Mouse (Mus musculus) liver, postnatal 0 days (tissue): ENCODE data around the gene Lrch3. TPM values are rescaled to one million over a fixed set of nuclear protein-coding genes. Genes with fewer than 3 reads are reported as not detected.

Experiments
- ATAC-seq: fragments of 200-750 bp; cut with Nextera tagmentation; 2 replicates; pipeline ENCODE4 v1.8.0; 2017; ENCODE audit warnings: mild to moderate bottlenecking, moderate library complexity
- DNase-seq: peaks from one replicate; pipeline ENCODE4 v3.0.0-alpha.2; 2016
- H3K27ac ChIP-seq: fragments of 300-500 bp; sonication (generic); 2 replicates; pipeline ENCODE4 v1.5.1; 2014; ENCODE audit warnings: antibody characterized with exemption, moderate library complexity, mild to moderate bottlenecking, low read depth
- H3K27me3 ChIP-seq: fragments of 300-500 bp; sonication (generic); 2 replicates; pipeline ENCODE4 v1.6.1; 2014; ENCODE audit warnings: low read length, control low read depth, mixed read lengths; ENCODE audit not compliant: insufficient read depth
- H3K36me3 ChIP-seq: fragments of 300-500 bp; sonication (generic); replicated peaks from 2 replicates; pipeline ENCODE4 v1.6.1; 2014; ENCODE audit warnings: mild to moderate bottlenecking, control low read depth, low read length, moderate library complexity, mixed read lengths; ENCODE audit not compliant: insufficient read depth
- H3K4me1 ChIP-seq: fragments of 300-500 bp; sonication (generic); 2 replicates; pipeline ENCODE4 v1.6.1; 2014; ENCODE audit warnings: antibody characterized with exemption, mild to moderate bottlenecking, control low read depth; ENCODE audit not compliant: insufficient read depth
- H3K4me2 ChIP-seq: fragments of 300-500 bp; sonication (generic); 2 replicates; pipeline ENCODE4 v1.6.1; 2014; ENCODE audit warnings: low read depth, mild to moderate bottlenecking, low read length, moderate library complexity, mixed read lengths
- H3K4me3 ChIP-seq: fragments of 300-500 bp; sonication (generic); 2 replicates; pipeline ENCODE4 v1.5.1; 2014; ENCODE audit warnings: low read depth, low read length
- H3K9ac ChIP-seq: fragments of 300-500 bp; sonication (generic); replicated peaks from 2 replicates; pipeline ENCODE4 v1.6.1; 2014; ENCODE audit warnings: mild to moderate bottlenecking, moderate library complexity
- H3K9me3 ChIP-seq: fragments of 300-500 bp; sonication (generic); 2 replicates; pipeline ENCODE4 v1.6.1; 2016; ENCODE audit warnings: mild to moderate bottlenecking, control low read depth, low read length, mixed read lengths
- CTCF ChIP-seq: sonication (generic); IDR thresholded peaks from 2 replicates; pipeline ENCODE4 v1.5.1; 2016; ENCODE audit warnings: antibody characterized with exemption, low read depth
- EP300 ChIP-seq: IDR thresholded peaks from 2 replicates; pipeline ENCODE4 v1.6.1; 2016; ENCODE audit warnings: antibody characterized with exemption, low read depth, mild to moderate bottlenecking
- WGBS: fragments of 180-500 bp; shearing (Covaris S2); extraction: QIAGEN DNeasy Blood & Tissue Kit; methylation state at CpG from one replicate; pipeline ENCODE4 v1.1.7; 2014; ENCODE audit not compliant: insufficient replicate concordance; 5-methylcytosine and 5-hydroxymethylcytosine counted together
- polyA plus RNA-seq: library from polyadenylated mRNA; unstranded; fragments of >200 nt; fragmentation: Nextera tagmentation; extraction: Ambion mirVana; gene quantifications from 2 replicates; pipeline ENCODE4 v1.2.1, GENCODE M21; 2015

The Lrch3 gene
- polyA plus RNA-seq, 1 experiment from 2014 or later = 4.3 TPM

DNA sequence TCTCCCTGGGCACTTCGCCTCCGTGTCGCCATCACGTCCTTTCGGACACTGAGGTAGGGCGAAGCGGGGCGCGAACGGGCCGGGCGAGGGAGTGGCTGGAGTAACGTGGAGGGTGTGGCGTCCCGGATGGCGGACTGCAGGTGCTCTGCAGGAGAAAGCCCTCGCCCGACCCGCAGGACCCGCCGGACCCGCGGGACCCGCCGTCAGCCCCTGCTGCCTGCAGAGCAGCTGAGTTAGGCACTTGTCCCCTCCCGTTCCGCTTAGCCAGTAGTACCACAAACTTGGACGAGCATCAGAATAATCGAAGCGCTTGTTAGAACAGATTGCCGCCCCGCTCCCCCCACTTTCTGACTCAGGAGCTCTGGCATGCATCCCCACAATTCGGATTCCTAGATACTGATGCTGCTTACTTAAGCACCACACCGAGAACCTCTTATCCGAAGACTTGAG is 148.8 kb downstream of the Lrch3 start:
- Histone ChIP-seq H3K4me2 (peak overlapping the region; percentile 90), H3K27me3 (no peaks in the 10 kb centered on the region), H3K9me3 (no peaks in the 10 kb centered on the region), H3K9ac (peak overlapping the region; percentile 68), H3K4me3 (peak overlapping the region; percentile 88), H3K27ac (peak overlapping the region; percentile 46; the same call in 1 of the 2 replicates), H3K36me3 (peaks cover 34% of the 10 kb centered on the region), H3K4me1 (peaks cover 34% of the 10 kb centered on the region)
- WGBS = under 1% methylated on average over 21 of the region's 35 CpGs
- TF ChIP-seq CTCF (no peak), EP300 (no peak)
- ATAC-seq (peak; percentile 66), DNase-seq (no peak)

- H3K4me3 ChIP-seq = peak overlapping the region; percentile 88
- ATAC-seq = no peak
- H3K9me3 ChIP-seq = no peaks in the 10 kb centered on the region
- peak overlapping the region; percentile 68 for H3K9ac ChIP-seq
- DNase-seq = no peak
- H3K27me3 ChIP-seq = no peaks in the 10 kb centered on the region
- H3K4me1 ChIP-seq = peaks cover 30% of the 10 kb centered on the region
- H3K27ac ChIP-seq = 0 out of 2 replicates have a peak overlapping the region, but pooled peaks have one; percentile 34
- peaks cover 31% of the 10 kb centered on the region for H3K36me3 ChIP-seq
- TF ChIP-seq EP300 (no peak), CTCF (no peak)
- 23% methylated on average over 7 of the region's 7 CpGs for WGBS
- peak overlapping the region; percentile 90 for H3K4me2 ChIP-seq
These were observed 149.4 kb downstream of the Lrch3 start for GRCm38 (mm10) chr16:33063267-33063666.

DNA sequence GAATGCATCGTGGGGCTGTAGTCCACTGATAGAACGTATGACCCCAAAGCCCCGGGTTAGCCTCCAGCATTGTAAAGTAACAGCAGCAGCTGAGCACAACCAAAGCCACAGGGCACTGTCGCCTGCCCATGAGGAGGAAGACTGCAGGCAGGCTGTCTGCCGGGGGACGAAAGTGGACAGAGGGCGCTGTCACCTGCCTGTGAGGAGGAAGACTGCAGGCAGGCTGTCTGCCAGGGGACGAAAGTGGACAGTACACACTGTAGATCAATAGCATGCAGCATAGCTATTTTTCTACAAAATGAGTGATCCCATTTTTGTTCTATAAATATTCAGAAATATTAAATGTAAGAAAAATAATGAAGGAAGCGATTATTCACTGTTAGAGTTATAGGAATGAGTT is 150.7 kb downstream of the Lrch3 start:
- no peak overlapping the region for H3K9ac ChIP-seq
- H3K4me2 ChIP-seq = no peak overlapping the region
- H3K4me1 ChIP-seq = peaks cover 22% of the 10 kb centered on the region
- TF ChIP-seq EP300 (no peak), CTCF (peak; percentile 47)
- no peaks in the 10 kb centered on the region for H3K9me3 ChIP-seq
- WGBS = 71% methylated on average over 9 of the region's 9 CpGs
- H3K36me3 ChIP-seq = peaks cover 18% of the 10 kb centered on the region
- H3K27ac ChIP-seq = no peak overlapping the region
- H3K4me3 ChIP-seq = no peak overlapping the region
- DNase-seq (peak; percentile 41), ATAC-seq (no peak)
- H3K27me3 ChIP-seq = no peaks in the 10 kb centered on the region

Other genes starting within 250 kb of the Lrch3 start
- 0.49 and 0.64 TPM in 2 replicates for gene Muc4, start 178.2 kb upstream of the Lrch3 start, polyA plus RNA-seq
- gene Muc20, start 116.7 kb upstream of the Lrch3 start, polyA plus RNA-seq = 0.08 TPM in 1 of 2 replicates, not detected in the other
- gene Smbd1, start 103.6 kb upstream of the Lrch3 start, polyA plus RNA-seq = 0.33 TPM in 1 of 2 replicates, not detected in the other
- 36.6 and 40.6 TPM in 2 replicates for gene Fyttd1, start 36.6 kb upstream of the Lrch3 start, polyA plus RNA-seq
- gene Rubcn, start 36.3 kb upstream of the Lrch3 start, polyA plus RNA-seq = 4.0 and 4.3 TPM in 2 replicates
- gene Iqcg, start 142.1 kb downstream of the Lrch3 start, polyA plus RNA-seq = 0.95 and 1.1 TPM in 2 replicates
- 574 and 584 TPM in 2 replicates for gene Rpl35a, start 142.4 kb downstream of the Lrch3 start, polyA plus RNA-seq
- 0.44 and 1.2 TPM in 2 replicates for gene Lmln, start 148.4 kb downstream of the Lrch3 start, polyA plus RNA-seq